Mouse (Mus musculus) embryonic facial prominence, embryonic 13.5 days (tissue): ENCODE data around the gene Mospd3. TPM values are rescaled to one million over a fixed set of nuclear protein-coding genes. Genes with fewer than 3 reads are reported as not detected.

Experiments
- ATAC-seq: fragments of 200-750 bp; cut with Nextera tagmentation; 2 replicates; pipeline ENCODE4 v1.8.0; 2017; ENCODE audit warnings: low read depth; ENCODE audit not compliant: insufficient number of reproducible peaks, insufficient read depth, low FRiP score, low TSS enrichment
- H3K27ac ChIP-seq: fragments of 300-500 bp; sonication (generic); 2 replicates; pipeline ENCODE4 v1.5.1; 2015; ENCODE audit warnings: moderate library complexity, mild to moderate bottlenecking, inconsistent platforms
- H3K27me3 ChIP-seq: fragments of 300-500 bp; sonication (generic); 2 replicates; pipeline ENCODE4 v1.6.1; 2015; ENCODE audit warnings: mild to moderate bottlenecking, inconsistent platforms
- H3K36me3 ChIP-seq: fragments of 300-500 bp; sonication (generic); 2 replicates; pipeline ENCODE4 v1.6.1; 2015; ENCODE audit warnings: mild to moderate bottlenecking, inconsistent platforms
- H3K4me1 ChIP-seq: fragments of 300-500 bp; sonication (generic); 2 replicates; pipeline ENCODE4 v1.6.1; 2015; ENCODE audit warnings: inconsistent platforms
- H3K4me2 ChIP-seq: fragments of 300-500 bp; sonication (generic); 2 replicates; pipeline ENCODE4 v1.6.1; 2015; ENCODE audit warnings: moderate library complexity, mild to moderate bottlenecking, inconsistent platforms
- H3K4me3 ChIP-seq: fragments of 300-500 bp; sonication (generic); 2 replicates; pipeline ENCODE4 v1.5.1; 2015; ENCODE audit warnings: mild to moderate bottlenecking, inconsistent platforms
- H3K9ac ChIP-seq: fragments of 300-500 bp; sonication (generic); 2 replicates; pipeline ENCODE4 v1.6.1; 2015; ENCODE audit warnings: mild to moderate bottlenecking, inconsistent platforms
- H3K9me3 ChIP-seq: fragments of 300-500 bp; sonication (generic); 2 replicates; pipeline ENCODE4 v1.6.1; 2016; ENCODE audit warnings: inconsistent platforms
- WGBS: fragments of 180-500 bp; shearing (Covaris S2); methylation state at CpG from one replicate; pipeline ENCODE4 v1.1.7; 2015; ENCODE audit warnings: mixed read lengths; 5-methylcytosine and 5-hydroxymethylcytosine counted together
- polyA plus RNA-seq: library from polyadenylated mRNA; unstranded; fragments of >200 nt; fragmentation: Nextera tagmentation; extraction: Ambion mirVana; gene quantifications from 2 replicates; pipeline ENCODE4 v1.2.1, GENCODE M21; 2015

Mospd3 gene
- polyA plus RNA-seq, 1 experiment from 2014 or later = 33.3 TPM

- Histone ChIP-seq H3K27ac (no peak overlapping the region), H3K9ac (no peak overlapping the region), H3K36me3 (peaks cover 17% of the 10 kb centered on the region), H3K4me3 (no peak overlapping the region), H3K9me3 (no peaks in the 10 kb centered on the region), H3K27me3 (no peaks in the 10 kb centered on the region), H3K4me2 (no peak overlapping the region), H3K4me1 (peaks cover 26% of the 10 kb centered on the region)
- ATAC-seq = no peak
- WGBS = 85% methylated on average over 2 of the region's 2 CpGs
Observed at GRCm38 (mm10) chr5:137598100-137598826, 2.6 kb downstream of the Mospd3 start.

DNA sequence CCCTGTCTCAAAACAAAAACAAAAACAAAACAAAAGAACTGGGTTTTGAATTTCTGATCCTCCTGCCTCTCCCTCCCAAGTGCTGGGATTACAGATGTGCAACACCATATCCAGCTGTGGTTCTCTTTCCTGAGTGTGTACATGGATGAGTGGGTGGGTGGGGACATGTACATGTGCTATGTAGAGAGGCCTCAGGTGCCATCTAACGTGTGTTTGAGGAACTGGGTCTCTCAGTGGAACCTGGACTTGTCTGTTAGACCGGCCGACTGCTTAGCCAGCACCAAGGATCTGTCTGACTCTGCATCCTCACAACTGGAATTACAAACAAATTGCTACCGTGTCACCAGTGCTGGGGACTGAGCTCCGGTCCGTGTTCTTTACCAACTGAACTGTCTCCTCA lies 3.2 kb downstream of the Mospd3 start:
- H3K4me1 ChIP-seq = peaks cover 20% of the 10 kb centered on the region
- H3K9me3 ChIP-seq = no peaks in the 10 kb centered on the region
- H3K27me3 ChIP-seq = no peaks in the 10 kb centered on the region
- no peak overlapping the region for H3K9ac ChIP-seq
- H3K36me3 ChIP-seq = peaks cover 17% of the 10 kb centered on the region
- H3K4me2 ChIP-seq = no peak overlapping the region
- no peak overlapping the region for H3K4me3 ChIP-seq
- H3K27ac ChIP-seq = no peak overlapping the region
- WGBS = 95% methylated on average over 6 of the region's 6 CpGs
- no peak for ATAC-seq

DNA sequence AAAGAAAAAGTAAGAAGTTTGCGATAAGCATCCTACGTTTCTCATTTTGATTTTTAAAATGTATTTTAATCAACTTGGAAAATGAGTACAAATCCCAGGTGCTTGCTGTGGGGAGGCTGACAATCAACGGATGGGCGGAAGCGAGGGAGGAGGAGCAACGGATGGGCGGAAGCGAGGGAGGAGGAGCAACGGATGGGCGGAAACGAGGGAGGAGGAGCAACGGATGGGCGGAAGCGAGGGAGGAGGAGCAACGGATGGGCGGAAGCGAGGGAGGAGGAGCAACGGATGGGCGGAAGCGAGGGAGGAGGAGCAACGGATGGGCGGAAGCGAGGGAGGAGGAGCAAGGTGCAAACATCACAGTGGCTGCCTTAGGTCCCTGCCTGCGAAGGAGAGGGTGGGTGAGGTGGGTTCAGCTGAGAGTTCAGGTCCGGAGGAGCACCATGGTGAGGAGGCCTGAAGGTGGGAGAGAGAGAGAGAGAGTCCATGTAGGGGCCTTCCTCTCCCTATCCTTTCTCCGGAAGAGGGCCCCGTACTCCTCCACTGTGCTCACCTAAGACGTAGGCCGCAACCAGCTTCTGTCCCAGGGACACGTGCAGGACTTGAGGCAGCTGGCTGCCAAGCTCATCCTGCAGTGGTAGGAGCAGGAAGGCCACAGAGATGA lies 4.1 kb downstream of the Mospd3 start:
- Histone ChIP-seq H3K9ac (no peak overlapping the region), H3K27ac (no peak overlapping the region), H3K4me1 (peaks cover 15% of the 10 kb centered on the region), H3K4me2 (peak overlapping the region; percentile 36), H3K27me3 (no peaks in the 10 kb centered on the region), H3K4me3 (peak overlapping the region; percentile 16; the same call in 1 of the 2 replicates), H3K9me3 (no peaks in the 10 kb centered on the region), H3K36me3 (peaks cover 17% of the 10 kb centered on the region)
- WGBS = 35% methylated on average over 25 of the region's 30 CpGs
- ATAC-seq = no peak

- 81% methylated on average over 7 of the region's 7 CpGs for WGBS
Observed at GRCm38 (mm10) chr5:137595921-137596320, 4.9 kb downstream of the Mospd3 start.

DNA sequence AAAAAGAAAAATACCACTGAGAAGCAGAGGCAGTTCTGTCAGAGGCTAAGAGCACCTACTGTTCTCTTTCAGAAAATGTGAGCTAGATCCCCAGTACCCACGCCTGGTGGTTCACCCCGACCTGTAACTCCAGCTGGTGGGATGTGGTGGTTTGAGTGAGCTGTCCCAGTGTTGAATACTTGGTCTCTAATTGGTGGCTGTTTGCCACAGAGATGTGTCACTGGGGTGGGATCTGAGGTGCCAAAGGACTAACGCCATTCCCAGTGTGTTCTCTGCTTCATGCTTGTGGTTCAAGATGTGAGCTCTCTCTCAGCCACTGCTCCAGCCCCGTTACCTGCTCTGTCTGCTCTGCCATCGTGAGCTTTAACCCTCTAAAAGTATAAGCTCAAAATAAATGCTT lies 10.4 kb downstream of the Mospd3 start:
- H3K36me3 ChIP-seq = no peaks in the 10 kb centered on the region
- H3K4me3 ChIP-seq = no peak overlapping the region
- WGBS = 76% methylated on average over 5 of the region's 5 CpGs
- no peaks in the 10 kb centered on the region for H3K27me3 ChIP-seq
- H3K4me1 ChIP-seq = no peaks in the 10 kb centered on the region
- no peak for ATAC-seq
- H3K27ac ChIP-seq = no peak overlapping the region
- H3K9ac ChIP-seq = no peak overlapping the region
- peaks cover 2% of the 10 kb centered on the region; the same call in 1 of the 2 replicates for H3K9me3 ChIP-seq
- no peak overlapping the region for H3K4me2 ChIP-seq

More at GRCm38 (mm10) chr5:137595921-137596320, 4.9 kb downstream of the Mospd3 start:
- Histone ChIP-seq H3K9ac (no peak overlapping the region), H3K36me3 (peaks cover 17% of the 10 kb centered on the region), H3K4me2 (no peak overlapping the region), H3K27me3 (no peaks in the 10 kb centered on the region), H3K27ac (no peak overlapping the region), H3K9me3 (no peaks in the 10 kb centered on the region), H3K4me3 (no peak overlapping the region), H3K4me1 (peaks cover 15% of the 10 kb centered on the region)
- ATAC-seq = no peak

GRCm38 (mm10) chr5:137584976-137585375 lies 15.9 kb downstream of the Mospd3 start:
- peaks cover 2% of the 10 kb centered on the region; the same call in 1 of the 2 replicates for H3K9me3 ChIP-seq
- 32% methylated on average over 8 of the region's 8 CpGs for WGBS
- ATAC-seq = no peak

DNA sequence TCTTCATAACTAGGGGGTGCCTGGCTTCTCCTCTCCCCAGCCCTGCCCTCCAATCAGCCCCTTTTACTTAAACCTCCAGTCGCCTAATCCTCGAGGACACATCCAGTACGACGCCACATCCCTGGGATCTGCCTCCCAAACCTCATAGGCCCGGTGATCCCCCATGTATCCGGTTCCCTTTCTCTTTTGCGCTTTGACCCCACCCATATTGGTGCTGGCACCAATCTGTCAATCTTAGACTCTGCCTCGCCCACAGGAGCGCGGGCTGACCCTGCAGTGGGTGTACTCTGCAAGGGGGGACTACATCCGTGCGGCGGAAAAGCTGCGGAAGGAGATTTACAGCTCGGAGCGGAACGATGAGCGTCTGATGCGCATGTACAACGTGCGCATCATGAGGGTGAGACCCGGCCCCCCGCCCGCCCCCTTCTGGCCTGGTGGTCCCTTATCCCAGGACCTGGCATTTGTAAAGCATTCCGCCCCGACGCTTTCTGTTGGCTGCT lies 17.1 kb downstream of the Mospd3 start:
- WGBS = 14% methylated on average over 27 of the region's 27 CpGs
- ATAC-seq = no peak
- peak overlapping the region; percentile 67 for H3K4me2 ChIP-seq
- peaks cover 16% of the 10 kb centered on the region for H3K4me1 ChIP-seq
- peaks cover 2% of the 10 kb centered on the region; the same call in 1 of the 2 replicates for H3K9me3 ChIP-seq
- H3K4me3 ChIP-seq = peak overlapping the region; percentile 44
- H3K36me3 ChIP-seq = no peaks in the 10 kb centered on the region
- H3K9ac ChIP-seq = peak overlapping the region; percentile 62
- H3K27ac ChIP-seq = peak overlapping the region; percentile 66
- peaks cover 9% of the 10 kb centered on the region for H3K27me3 ChIP-seq

More at GRCm38 (mm10) chr5:137584976-137585375, 15.9 kb downstream of the Mospd3 start:
- H3K4me1 ChIP-seq = peaks cover 16% of the 10 kb centered on the region
- no peaks in the 10 kb centered on the region for H3K36me3 ChIP-seq
- H3K27ac ChIP-seq = no peak overlapping the region
- no peak overlapping the region for H3K4me2 ChIP-seq
- no peak overlapping the region for H3K9ac ChIP-seq
- H3K4me3 ChIP-seq = no peak overlapping the region
- H3K27me3 ChIP-seq = peaks cover 9% of the 10 kb centered on the region

- no peak for ATAC-seq
- peak overlapping the region; percentile 62 for H3K9ac ChIP-seq
Observed at GRCm38 (mm10) chr5:137582702-137583101, 18.2 kb downstream of the Mospd3 start.

GRCm38 (mm10) chr5:137580246-137580645 lies 20.6 kb downstream of the Mospd3 start:
- H3K4me3 ChIP-seq = no peak overlapping the region
- peaks cover 9% of the 10 kb centered on the region for H3K27me3 ChIP-seq
- peaks cover 16% of the 10 kb centered on the region for H3K4me1 ChIP-seq
- WGBS = 80% methylated on average over 6 of the region's 6 CpGs
- no peak for ATAC-seq
- no peak overlapping the region for H3K9ac ChIP-seq
- no peaks in the 10 kb centered on the region for H3K9me3 ChIP-seq
- H3K27ac ChIP-seq = no peak overlapping the region
- H3K36me3 ChIP-seq = no peaks in the 10 kb centered on the region
- H3K4me2 ChIP-seq = no peak overlapping the region

More at GRCm38 (mm10) chr5:137582702-137583101, 18.2 kb downstream of the Mospd3 start:
- Histone ChIP-seq H3K4me1 (peaks cover 16% of the 10 kb centered on the region), H3K4me3 (peak overlapping the region; percentile 44), H3K27ac (no peak overlapping the region), H3K9me3 (peaks cover 1% of the 10 kb centered on the region; the same call in 1 of the 2 replicates), H3K36me3 (no peaks in the 10 kb centered on the region), H3K4me2 (peak overlapping the region; percentile 67), H3K27me3 (peaks cover 9% of the 10 kb centered on the region)
- 31% methylated on average over 8 of the region's 8 CpGs for WGBS

DNA sequence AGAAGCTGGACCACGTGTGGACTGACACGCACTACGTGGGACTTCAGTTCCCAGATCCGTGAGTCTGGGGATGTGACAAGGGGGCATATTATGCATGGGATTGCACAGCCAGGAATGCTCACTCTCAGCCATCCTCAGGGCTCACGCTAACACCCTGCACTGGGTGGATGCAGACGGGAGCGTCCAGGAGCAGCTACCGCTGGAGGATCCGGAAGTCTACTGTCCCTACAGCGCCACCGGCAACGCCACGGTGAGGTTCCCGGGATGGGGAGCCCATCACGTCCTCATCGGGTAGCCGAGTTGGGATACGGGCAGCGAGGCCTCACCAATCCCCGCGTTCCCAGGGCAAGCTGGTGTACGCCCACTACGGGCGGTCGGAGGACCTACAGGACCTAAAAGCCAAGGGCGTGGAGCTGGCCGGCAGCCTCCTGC lies 26.4 kb downstream of the Mospd3 start:
- H3K4me2 ChIP-seq = peak overlapping the region; percentile 53
- H3K27ac ChIP-seq = no peak overlapping the region
- H3K9ac ChIP-seq = peak overlapping the region; percentile 60
- H3K9me3 ChIP-seq = no peaks in the 10 kb centered on the region
- H3K27me3 ChIP-seq = peaks cover 16% of the 10 kb centered on the region
- WGBS = 7% methylated on average over 27 of the region's 27 CpGs
- H3K4me3 ChIP-seq = peak overlapping the region; percentile 33
- peaks cover 9% of the 10 kb centered on the region; the same call in 1 of the 2 replicates for H3K4me1 ChIP-seq
- H3K36me3 ChIP-seq = no peaks in the 10 kb centered on the region
- ATAC-seq = no peak

DNA sequence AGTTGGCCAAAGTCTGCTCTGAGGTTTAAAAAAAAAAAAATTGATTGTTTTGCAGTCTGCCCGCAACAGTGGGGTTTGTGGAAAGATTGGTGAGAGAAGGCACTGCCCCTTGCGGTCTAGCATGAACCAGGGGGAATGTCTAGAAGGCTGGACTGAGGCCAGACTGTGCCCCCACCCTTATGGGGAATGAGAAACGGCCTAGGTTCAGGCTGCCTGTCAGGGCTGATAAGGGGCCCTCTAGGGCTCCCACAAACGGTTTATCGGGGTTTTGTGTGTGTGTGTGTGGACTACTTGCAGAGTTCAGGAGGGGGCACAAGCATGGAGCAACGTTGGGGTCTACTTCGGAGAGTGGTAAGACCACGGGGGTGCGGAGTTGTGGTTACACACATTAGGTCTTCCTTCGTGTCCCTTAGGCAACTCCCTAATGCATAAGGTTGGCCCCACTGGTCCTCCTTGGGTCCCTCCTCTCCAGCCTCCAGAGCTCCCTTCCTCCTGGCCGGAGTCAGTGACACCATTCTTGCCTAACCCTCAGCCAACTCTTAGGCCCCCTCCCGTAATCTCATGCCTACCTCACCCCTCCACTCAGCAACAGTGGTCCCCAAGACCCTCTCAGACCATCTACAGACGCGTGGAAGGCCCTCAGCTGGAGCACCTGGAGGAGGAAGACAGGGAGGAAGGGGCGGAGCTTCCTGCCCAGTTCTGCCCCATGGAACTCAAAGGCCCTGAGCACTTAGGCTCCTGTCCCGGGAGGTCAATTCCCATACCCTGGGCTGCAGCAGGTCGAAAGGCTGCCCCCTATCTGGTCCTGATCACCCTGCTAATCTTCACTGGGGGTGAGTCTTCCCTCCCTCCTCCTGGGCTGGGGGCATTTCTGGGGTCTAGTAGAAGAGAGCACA lies 29.9 kb downstream of the Mospd3 start:
- no peak overlapping the region for H3K9ac ChIP-seq
- H3K27ac ChIP-seq = no peak overlapping the region
- no peak overlapping the region for H3K4me3 ChIP-seq
- H3K4me2 ChIP-seq = no peak overlapping the region; the same call in 1 of the 2 replicates
- WGBS = 73% methylated on average over 17 of the region's 17 CpGs
- no peak for ATAC-seq
- H3K9me3 ChIP-seq = no peaks in the 10 kb centered on the region
- peaks cover 16% of the 10 kb centered on the region for H3K27me3 ChIP-seq
- peaks cover 12% of the 10 kb centered on the region; the same call in 1 of the 2 replicates for H3K4me1 ChIP-seq
- no peaks in the 10 kb centered on the region for H3K36me3 ChIP-seq
